Mouse (Mus musculus): ENCODE measurements around the gene Rtn4rl2.

Gene Rtn4rl2

GRCm38 (mm10) chr2:84885084-84886055 is 1.1 kb downstream of the Rtn4rl2 start:
- no peak for DNase-seq (ENCODE audit: low spot score)

DNA sequence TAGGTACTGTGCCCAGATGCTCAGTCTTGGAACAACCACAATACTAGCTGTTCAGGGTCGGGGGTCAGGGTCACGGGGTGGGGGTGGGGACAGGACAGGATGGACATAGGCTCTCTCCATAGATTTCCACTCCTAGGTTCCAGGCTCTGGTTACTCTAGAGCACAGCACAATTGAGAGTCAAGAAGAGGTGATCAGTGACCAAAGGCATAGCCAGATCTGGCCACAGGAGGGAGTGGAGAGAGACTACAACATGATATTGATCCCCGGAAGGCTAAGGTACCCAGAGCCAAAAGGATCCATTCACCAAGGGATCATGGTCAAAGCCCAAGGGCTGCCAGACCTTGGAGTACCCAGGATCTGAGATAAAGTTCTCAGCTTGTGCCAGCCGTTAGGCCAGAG is 1.9 kb downstream of the Rtn4rl2 start:
- no peak for DNase-seq (ENCODE audit: low spot score)

GRCm38 (mm10) chr2:84883942-84884341 is 2.6 kb downstream of the Rtn4rl2 start:
- DNase-seq (ENCODE audit: low spot score) = no peak

GRCm38 (mm10) chr2:84883530-84883929 is 3.0 kb downstream of the Rtn4rl2 start:
- no peak for DNase-seq (ENCODE audit: low spot score)

DNA sequence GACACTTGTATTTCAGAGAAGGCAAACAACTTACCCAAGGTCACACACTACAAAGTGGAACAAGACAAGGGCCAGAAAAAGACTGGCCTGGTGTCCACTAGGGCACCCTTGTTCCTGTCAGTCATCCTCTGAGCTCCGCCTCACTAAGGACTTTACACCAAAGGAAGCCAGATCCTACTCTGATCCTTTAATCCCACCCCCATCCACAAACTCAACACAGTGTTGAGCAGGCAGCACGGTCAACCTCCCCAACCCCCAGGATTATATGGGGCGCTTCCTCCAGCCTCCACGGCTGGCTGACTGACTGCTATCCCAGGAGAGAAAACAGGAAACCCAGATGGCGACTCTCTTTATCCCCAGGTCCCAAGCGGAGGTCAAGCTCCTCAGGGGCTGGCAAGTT is 3.4 kb downstream of the Rtn4rl2 start:
- DNase-seq (ENCODE audit: low spot score) = no peak

DNA sequence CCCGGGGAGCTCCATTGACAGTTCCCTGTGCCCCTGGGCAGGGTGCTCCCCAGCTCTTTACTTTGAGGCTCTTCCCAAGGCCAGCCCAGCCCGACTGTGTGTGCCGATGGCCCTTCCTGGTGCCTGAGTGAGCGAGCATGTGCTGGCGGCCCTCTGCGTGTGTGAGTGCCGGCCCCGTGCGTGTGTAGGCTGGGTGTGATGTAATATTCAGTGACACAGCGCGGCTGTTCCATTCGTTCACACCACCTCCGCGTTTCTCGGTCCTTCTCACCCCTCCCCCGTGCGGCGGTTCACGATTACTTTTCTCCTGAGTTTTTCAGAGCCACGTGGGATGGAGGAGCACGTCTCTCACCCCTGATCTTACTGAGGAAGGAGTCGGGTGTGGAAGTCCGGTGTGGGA is 3.9 kb downstream of the Rtn4rl2 start:
- DNase-seq (ENCODE audit: low spot score) = no peak

GRCm38 (mm10) chr2:84880590-84880989 is 5.9 kb downstream of the Rtn4rl2 start:
- no peak for DNase-seq (ENCODE audit: low spot score)

DNA sequence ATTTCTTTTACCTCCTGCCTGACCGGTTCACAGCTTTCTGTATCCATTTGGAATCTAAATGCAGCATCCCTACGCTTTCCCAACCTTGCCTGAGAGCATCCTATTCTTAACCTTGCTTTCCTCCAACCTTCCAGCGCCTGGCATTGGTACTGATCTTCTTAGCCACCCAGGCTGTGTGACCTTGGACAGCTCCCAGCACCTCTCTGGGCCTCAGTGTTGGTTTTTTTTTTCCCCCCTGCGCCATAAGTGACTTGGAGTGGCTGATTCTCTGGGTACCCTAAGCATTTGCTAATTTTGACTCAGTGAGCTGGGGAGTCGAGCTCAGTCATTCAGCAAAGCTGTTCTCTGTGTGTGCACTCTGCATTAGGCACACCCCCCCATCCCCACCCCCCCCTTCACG is 10.7 kb downstream of the Rtn4rl2 start:
- DNase-seq (ENCODE audit: low spot score) = no peak

GRCm38 (mm10) chr2:84872105-84872716 is 14.3 kb downstream of the Rtn4rl2 start:
- peak; percentile 33 for DNase-seq (ENCODE audit: low spot score)

DNA sequence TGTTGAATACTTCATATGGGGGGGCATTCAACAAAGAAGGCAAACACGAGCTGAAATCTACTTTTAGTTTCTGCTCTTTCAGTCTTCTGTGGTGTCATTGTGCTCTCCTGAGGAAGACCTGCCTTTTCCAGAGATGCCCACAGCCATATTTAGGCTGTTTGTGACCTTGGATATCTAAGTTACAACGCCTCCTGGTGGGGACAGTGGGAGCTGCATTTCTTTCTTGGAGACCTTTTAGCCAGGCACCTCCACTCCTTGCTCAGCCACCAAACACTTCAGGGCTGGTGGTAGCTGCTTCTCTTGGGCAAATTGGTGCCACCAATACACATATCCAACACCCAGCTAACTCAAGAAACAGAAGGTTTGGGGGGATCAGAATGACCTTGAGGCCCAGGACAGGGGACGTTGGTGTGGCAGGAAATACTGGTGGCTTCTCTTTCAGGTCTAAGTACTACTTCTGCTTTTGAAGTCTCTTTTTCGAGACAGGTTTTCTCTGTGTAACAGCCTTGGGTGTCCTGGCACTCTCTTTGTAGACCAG is 15.8 kb downstream of the Rtn4rl2 start:
- DNase-seq (ENCODE audit: low spot score) = no peak

DNA sequence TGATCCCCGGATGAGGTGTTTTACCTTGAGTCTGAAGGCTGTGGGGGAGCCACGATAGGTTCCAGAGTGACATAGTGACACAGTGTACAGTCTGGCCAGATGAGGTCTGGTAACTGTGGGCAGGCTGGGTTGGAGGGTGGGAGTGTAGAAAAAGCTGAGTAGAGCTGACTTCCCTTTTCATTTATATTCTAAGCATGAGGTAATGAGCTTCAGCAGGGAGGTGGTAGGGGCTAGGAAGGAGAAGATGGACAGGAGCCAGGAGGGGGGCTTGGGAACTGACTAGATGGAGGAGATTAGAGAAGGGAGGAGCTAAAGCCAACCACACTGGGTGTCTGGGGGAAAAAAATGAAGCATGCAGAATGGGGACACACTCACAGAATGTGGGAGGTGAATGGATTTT is 17.5 kb downstream of the Rtn4rl2 start:
- no peak for DNase-seq (ENCODE audit: low spot score)

- peak; percentile 47 for DNase-seq (ENCODE audit: low spot score)
Measured at GRCm38 (mm10) chr2:84868521-84868943, 18.0 kb downstream of the Rtn4rl2 start.

GRCm38 (mm10) chr2:84865616-84866571 is 20.6 kb downstream of the Rtn4rl2 start:
- DNase-seq (ENCODE audit: low spot score) = peak; percentile 51

DNA sequence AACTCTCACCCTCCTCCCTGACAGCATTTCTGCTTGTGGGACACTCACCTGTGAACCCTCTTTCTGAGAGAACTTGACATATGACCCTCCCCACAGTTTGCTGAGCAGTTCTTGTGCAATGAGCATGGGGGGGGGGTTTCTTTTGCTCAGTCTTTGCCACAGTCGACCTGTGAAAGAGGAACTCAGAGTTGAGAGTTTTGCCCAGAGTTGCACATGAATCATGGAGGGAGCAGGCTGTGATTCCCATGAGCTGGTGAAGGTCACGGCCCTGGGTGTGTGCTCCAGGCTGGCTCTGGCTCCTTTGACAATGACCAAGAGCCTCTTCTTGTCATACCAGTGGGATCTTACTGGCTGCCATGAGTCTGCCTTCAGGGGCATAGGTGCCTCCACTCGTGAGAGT is 24.3 kb downstream of the Rtn4rl2 start:
- no peak for DNase-seq (ENCODE audit: low spot score)

DNA sequence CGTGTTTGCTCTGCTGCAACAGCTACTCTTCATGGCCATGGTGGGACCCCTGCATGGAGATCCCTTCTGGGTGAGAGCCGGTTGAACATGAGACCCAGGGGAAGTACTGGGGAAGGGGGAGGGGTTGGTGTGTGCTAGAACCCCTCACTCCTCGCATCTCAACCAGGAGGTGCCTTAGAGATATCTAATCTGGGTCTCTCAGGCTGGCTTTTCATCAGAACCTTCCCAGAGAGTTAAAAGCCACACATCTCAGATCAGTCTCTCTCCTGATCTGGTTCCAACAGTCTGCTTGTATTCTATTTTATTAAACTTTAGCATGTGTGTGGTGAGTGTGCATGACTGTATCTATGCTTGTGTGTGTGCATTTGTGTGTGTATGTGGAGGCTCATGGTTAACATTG is 25.1 kb downstream of the Rtn4rl2 start:
- no peak for DNase-seq (ENCODE audit: low spot score)

DNA sequence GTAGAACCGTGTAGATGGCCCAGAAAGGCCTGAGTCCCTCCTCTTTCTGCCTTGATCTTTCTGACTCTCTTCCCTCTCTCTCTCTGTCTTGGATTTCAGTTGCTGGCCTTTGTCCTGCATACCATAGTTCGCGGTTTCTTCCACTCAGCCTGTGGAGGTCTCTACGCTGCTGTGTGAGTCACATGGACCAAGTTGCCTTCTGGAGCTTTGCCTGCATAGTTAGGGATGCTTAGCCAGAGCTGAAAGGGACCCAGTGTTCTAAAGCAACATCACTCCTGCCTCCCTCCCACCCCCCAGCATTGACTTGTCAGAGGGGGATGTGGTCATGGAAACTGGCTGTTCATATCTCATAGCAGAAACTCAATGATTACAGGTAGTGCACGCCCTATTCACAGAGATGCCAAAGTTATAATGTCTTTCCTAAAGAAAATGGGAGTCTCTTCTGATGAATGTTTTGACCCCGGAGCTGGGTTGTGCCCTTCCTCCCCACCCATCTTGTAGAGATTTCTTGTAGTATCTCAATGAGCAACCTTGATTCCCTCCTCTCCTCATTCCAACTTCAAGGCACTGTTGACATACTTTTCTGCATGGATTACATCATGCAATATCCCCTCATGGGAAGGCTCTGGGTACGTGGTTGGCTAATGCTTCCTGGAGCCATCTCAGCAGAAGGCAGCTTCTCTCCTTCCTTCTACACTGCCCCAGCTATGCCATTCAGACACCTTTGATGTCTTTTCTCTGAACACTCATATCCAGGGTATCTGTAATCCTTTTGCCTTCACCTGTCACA is 26.3 kb downstream of the Rtn4rl2 start:
- no peak for DNase-seq (ENCODE audit: low spot score)

DNA sequence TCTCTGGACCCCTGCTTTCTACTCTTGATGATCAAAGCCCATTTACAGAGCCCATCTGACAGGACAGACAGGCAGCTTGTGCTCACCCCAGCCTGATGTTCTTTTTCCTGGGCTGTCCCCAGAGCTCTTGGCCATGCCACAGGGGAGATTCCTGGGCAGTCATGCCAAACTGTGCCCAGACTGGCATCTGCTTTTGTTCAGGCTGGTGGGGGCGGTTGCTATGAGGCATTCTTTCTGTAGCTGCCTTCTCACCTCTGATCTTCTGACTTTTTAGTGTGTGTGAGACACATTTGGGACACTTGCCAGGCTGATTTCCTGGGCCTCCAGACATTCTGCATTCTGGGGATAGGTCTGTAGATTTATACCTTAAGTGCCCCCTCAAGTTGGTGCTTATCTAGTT is 28.0 kb downstream of the Rtn4rl2 start:
- DNase-seq (ENCODE audit: low spot score) = no peak

- DNase-seq (ENCODE audit: low spot score) = peak; percentile 36
Measured at GRCm38 (mm10) chr2:84855732-84856131, 30.8 kb downstream of the Rtn4rl2 start.

DNA sequence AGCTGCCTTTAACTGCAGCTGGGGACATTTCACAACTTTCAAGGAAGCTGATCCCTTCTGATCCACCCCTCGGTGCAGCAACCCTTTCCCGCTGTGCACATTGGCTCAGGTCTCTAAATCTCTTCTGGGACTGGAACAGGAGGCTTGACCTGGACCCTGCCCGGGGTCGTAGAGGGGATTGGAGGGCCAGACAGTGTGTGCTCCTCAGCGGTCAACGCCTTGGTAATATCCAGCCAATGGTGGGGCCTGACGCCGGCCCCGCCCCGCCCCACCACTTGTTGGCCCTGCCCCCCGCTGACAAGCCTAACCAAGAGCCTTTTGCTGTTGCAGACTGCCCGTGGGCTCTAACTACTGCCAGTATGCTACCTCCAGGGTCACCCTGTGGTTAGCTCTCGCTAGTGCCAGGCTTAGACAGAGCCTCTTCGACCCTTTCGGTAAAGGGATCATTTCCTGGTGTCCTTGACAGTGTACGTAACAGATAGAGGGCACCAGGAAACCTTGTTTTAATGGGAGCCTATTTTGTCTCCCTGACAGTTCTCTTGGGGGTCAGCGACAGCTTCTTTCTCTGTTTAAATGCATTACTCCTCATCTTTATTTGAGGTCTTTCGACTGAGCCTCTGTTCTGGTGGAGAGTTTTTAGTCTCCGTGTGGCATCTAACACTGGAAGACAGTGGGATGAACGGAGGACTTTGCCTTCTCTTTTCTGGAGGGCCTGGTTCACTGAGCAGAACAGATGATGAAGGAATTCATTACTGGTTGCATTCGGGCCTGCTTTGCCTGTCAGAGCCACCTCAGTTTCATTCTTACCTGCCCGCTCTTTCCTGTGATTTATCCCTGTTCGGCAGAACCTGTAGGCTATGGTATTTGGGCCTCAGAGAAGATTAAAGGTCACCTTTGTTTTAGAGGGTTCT is 35.1 kb downstream of the Rtn4rl2 start:
- peak; percentile 26 for DNase-seq (ENCODE audit: low spot score)

Measured in urinary bladder, postnatal 25 days (tissue).